Mouse (Mus musculus) MN1 (cell line): ENCODE results near the gene Mustn1.

Experiments used
- DNase-seq: peaks from one replicate; pipeline ENCODE4 v3.0.0-alpha.2; 2016; ENCODE audit warnings: low spot score

Mustn1 gene

DNA sequence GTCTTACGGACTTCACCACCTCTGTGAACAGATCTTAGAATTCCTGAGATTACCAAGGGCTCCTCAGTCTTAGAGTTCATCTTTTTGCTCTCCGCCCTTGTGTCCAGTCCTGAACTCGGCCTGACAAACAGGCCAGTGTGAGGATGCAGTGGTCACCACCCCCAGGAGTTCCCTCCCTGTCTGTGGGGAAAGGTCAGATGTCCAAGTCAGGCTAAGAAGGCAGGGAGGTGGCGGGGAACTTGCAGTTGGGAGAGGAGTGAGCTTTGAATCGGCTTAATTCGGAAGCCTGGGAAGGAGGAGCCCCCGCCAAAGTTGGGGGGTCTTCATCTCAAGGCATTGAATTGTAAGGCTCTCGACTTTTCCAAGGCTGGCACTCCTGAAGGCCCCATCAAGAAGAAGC is 1.3 kb downstream of the Mustn1 start:
- DNase-seq = no peak

DNA sequence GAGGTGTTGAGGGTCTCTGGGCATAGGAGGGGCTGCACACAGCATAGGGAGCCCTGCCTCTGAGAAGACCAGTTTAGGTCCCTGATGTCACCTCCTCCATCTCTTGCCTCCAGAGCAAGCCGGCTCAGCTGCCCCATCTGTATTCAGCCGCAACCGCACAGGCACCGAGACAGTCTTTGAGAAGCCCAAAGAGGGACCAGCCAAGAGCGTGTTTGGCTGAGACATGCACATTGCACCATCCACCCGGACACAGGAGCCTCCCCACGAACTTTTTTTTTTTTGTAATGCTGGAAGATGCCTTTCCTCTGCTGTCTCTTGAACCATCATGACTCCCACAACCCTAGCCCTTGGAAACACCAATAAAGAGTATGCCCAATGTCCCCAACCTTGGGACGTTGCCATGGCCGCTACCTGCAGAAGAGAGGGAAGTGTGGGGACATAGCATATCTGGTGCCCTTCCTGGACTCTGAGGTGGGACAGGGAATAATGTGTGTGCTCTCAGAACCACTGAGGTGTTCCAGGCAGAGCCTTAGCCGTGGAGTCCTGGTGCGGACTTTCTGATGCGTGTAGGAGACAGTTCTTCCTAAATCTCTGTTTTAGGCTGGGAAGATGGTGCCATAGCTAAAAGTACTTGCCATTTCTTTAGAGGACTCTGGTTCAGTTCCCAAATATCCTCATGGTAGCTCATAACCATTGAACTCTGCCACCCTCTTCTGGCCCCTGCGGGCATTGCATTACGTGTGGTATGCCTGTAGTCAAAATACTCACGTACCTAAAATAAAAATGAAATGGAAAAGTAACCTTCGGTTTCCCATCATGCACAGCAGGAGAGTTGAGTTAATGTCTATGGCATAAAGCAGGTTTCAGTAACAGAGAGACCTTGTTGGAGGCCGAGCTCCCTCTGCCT is 2.1 kb downstream of the Mustn1 start:
- DNase-seq = peak; percentile 39

DNA sequence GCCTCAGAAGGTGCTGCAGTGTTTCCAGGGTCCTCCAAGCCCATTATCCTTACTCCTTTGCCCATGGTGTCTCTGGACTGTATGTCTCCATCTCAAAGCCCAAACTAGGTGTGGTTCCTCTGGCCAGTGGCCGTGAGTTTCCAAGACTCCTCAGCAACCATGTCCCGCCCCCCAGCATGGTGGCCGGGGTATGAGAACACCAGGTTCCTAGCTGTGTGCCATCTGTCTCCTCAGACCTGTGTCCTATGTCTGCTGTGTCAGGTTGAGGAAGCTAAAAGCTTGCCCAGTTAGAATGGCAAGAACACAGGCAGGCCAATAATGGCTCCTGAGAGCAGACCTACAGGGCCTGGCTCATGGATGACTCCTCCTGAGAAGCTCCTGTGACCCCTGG is 2.7 kb downstream of the Mustn1 start:
- no peak for DNase-seq

DNA sequence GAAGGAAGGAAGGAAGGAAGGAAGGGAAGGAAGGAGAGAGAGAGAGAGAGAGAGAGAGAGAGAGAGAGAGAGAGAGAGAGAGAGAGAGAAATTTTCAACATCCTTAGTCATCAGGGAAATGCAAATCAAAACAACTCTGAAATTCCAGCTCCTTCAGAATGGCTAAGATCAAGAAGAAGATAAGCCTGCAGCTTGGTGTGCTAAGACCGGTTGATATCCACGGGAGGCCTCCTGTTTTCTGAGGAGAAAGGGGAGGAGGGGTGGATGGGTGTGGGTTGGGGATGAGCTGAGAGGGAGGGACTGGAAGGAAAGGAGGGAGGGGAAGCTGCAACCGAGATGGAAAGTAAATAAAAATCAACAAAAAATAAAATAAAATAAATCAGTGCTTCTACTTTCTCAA is 6.3 kb downstream of the Mustn1 start:
- DNase-seq = peak; percentile 28

GRCm38 (mm10) chr14:30886204-30886603 is 7.2 kb downstream of the Mustn1 start, which contains the start of gene Itih4:
Gene Itih4, plus strand, starts transcription at chr14:30886476.
- DNase-seq = no peak

DNA sequence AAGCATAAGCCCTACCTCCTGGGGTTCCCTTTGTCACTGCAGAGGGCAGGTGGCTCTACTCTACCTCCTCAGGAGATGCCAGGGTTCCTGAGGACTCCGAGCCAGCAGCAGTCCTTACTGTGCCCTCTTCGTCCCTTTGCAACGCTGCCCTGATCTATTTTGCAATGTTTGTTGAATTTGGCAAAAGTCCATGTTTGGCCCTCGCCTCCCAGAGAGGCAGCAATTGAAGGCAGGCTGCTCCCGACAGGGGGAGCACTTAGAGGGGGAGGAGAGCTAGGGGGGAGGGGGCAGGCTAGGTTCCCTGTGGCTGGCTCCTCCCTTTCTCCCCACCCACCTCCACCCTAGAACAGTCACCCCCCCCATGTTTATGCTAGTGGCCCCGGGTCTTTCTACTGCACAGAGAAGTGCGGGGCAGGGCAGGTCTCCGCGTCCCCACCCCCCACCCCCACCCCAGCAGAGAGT is 9.3 kb downstream of the Mustn1 start:
- DNase-seq = peak; percentile 46

- no peak for DNase-seq
These were observed 21.0 kb downstream of the Mustn1 start for GRCm38 (mm10) chr14:30899972-30900371.

- no peak for DNase-seq
These were observed 23.6 kb downstream of the Mustn1 start for GRCm38 (mm10) chr14:30902628-30903027.

DNA sequence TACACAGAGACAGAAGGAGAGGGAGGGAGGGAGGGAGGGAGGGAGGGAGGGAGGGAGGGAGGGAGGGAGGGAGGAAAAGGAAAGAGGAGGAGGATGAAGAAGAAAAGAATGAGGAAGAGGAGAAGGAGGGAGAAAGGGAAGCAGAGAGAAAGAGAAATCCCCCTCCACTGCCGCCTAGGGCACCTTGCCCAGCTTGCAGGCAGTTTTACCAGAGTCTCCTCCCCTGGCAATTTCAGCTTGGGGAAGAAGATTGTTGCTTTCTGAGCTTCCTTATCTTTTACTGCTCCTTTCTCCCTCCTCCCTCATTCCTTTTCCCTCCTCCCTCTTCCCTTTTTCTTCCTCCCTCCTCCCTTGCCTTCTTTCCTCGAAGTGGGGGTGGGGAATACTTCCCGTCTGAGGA is 24.0 kb downstream of the Mustn1 start:
- DNase-seq = no peak

DNA sequence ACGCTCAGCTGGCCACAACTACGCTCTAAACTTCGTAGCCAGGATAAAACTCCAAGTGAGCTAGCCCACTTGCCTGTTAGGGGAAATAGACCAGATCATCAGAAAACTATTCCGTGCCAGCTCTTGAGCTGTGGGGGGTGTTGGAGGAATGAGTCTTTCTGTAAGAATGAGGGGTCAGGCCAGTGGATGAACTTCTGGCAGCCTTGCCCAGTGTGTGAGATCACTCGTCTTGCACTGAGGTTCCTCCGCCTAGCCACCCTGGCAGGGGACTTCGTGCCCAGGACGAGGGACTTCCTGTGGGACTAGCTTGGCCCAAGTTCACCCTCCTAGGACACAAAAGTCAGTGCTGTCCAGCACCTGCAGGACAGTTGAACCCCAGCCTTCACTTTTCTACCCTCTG is 25.3 kb downstream of the Mustn1 start:
- no peak for DNase-seq

GRCm38 (mm10) chr14:30906001-30906400 is 27.0 kb downstream of the Mustn1 start:
- DNase-seq = no peak

DNA sequence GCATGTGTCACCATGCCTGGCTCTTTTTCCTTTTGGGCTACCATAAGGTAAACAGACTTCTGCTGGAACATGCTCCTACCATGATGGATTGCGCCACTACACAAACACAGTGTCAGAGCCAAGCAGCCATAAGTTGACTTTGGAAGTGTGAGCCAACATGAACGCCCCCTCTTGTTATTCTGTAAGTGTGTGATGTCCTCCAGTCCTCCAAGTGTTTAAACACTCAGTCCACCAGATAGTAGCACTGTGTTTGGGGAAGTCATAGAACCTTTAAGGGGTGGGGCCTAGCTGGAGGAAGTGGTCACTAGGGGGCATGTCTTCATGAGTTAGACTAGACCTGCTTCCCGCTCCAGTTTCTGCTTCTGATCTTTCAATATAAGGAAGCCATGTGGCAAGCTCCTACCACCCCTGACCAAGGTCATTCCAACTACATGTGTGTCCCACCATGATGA is 28.8 kb downstream of the Mustn1 start:
- no peak for DNase-seq

- DNase-seq = no peak
These were observed 32.1 kb downstream of the Mustn1 start for GRCm38 (mm10) chr14:30911141-30911540.

DNA sequence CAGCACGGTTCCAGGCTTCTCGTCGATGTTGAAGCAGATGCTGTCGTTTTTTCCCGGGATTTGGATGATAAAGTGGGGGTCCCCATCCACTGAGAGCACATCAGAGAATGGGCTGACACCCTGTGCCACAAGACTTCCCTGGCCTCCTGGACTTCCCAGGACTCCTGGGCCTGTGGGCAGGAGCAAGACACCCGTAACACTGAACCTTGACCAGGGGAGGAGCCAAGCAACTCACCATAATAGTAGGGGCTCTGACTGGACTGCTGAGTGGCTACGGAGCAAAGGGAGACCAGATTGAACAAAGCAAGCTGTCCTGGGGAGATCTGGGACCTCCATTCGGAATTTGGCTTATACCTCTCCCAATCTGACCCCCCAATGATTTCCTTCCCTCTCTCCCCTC is 33.6 kb downstream of the Mustn1 start:
- DNase-seq = no peak

DNA sequence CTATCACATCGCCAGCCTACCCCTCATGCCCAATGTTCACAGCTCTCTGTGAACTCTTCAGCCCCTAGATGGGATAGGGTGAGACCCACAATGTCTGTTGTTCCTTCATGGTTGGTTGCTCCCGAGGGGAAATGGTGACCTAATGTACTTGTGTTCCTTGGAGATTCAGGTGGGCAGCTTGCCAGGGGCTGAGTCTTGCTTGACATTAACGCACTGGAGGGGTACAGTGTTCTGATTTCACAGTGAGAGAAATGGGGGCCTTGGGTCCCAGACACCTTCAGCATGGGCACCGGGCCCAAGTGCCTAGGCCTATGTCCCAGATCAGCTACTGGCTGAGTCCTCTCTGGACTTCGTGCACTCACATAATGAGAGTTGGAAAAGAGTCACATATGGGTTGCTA is 34.4 kb downstream of the Mustn1 start:
- DNase-seq = peak; percentile 42

GRCm38 (mm10) chr14:30916516-30916915 is 37.5 kb downstream of the Mustn1 start:
- DNase-seq = no peak

DNA sequence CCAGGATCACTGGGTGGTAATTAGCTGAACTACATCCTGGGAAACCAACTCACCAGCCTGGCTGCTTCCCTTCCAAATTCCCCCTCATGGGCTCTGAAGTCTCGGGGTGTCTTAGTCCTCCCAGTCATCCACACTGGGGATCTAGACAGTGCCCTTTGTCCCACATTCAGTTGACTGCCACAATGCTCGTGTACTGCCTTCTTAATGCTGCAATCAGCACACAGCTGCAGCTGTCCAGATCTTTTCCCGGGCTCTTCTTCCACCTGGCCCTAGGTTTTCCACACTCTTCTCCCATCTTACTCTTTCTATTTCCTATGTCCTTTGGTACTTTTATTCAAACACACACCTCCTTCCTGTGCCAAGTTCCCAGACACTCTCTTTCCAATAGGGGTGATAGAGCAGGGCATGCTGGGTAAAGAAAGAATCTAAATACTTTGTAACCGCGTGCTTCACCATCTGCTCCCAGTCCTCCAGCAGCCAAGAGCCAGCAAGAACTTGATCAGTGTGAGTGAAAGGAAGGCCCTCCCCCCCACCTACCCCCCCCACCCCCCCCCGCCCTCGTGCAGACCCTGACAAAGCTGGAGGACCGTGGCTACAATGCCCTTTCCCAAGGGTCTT is 43.2 kb downstream of the Mustn1 start:
- DNase-seq = no peak

DNA sequence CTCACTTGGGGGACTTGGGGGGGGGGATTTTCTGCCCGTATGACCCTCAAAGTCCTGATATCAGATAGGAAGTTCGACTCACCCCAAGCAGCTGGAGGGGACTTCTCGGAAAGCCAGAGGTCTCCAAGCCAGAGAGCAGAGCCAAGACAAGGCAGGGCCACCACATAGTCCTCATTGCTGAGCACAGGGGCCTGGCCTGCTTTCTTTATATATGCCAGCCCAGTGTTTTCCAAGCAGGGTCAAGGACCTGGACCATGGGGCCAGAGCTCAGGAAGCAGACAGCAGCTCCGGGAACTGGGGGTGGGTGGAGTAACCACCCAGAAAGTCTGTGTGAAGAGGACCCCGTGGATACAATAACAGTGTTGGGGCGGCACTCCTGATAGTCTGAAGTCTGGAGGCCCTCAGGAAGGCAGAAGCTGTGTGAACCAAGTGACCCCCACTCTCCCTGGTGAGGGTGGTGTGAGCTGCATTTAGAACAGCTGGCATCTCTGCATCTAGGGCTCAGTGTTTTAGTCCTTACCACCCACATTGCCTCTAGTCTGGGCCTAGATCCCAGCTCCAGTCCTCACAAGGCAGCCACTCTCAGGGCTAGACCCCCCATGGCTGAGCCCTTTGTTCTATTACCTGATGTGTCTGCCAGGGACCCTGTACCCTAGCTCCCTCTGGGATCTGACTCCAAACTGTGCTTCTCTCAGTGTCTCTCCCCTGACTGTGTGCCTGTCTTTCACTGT is 44.5 kb downstream of the Mustn1 start, which contains the start of gene Itih3:
Gene Itih3, minus strand, starts transcription at position 386 of the 731 bp plus-strand sequence.
- DNase-seq = no peak

GRCm38 (mm10) chr14:30925492-30925891 is 46.5 kb downstream of the Mustn1 start:
- DNase-seq = no peak

DNA sequence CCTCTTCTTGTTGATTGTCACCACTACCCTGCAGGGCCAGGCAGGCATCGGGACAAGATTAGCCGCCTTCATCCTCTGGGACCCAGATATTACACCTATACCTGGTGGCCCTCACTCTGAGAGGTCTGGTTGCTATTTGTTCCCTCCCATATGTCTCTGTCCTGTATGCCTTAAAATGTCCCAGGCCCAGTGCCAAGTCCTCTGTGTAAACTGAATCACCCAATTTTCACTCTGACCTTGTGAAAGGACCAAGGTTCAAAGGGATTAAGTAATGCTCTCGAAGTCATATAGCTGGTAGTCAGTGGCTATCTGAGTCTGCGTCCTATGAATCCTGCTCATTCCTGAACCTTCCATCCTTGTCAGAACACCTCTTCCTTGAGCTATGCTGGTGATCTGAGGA is 51.4 kb downstream of the Mustn1 start:
- no peak for DNase-seq
